Mouse (Mus musculus): ENCODE results near the gene Minos1. TPM values are rescaled to one million over a fixed set of nuclear protein-coding genes. Genes with fewer than 3 reads are reported as not detected.

The Minos1 gene
- polyA plus RNA-seq (2015; fragmentation: Nextera tagmentation; extraction: Ambion mirVana): 589 and 818 TPM in 2 replicates

- H3K4me3 ChIP-seq: peak within 1 kb of the TSS; percentile 71
- H3K27ac ChIP-seq: peak within 1 kb of the TSS; percentile 97
- H3K9me3 ChIP-seq (replicated peaks): no peaks in the 10 kb centered on the region
- H3K9ac ChIP-seq: peak within 1 kb of the TSS; percentile 83
- H3K36me3 ChIP-seq: peaks cover 5% of the 10 kb centered on the region; the same call in 1 of the 2 replicates
- no peaks in the 10 kb centered on the region for H3K27me3 ChIP-seq
- peaks cover 23% of the 10 kb centered on the region for H3K4me1 ChIP-seq (replicated peaks)
- H3K4me2 ChIP-seq: peak within 1 kb of the TSS; percentile 74
- under 1% methylated on average over 60 of the region's 63 CpGs for WGBS
- ATAC-seq (replicated peaks; ENCODE audit: insufficient number of reproducible peaks, insufficient read depth, low FRiP score, low read depth): peak; percentile 94
Measured at GRCm38 (mm10) chr4:139130701-139131549, at the start of gene Minos1. Minos1 (minus strand) TSS chr4:139131113.

- Histone ChIP-seq H3K4me1 (replicated peaks) (peaks cover 5% of the 10 kb centered on the region; the same call in 1 of the 2 replicates), H3K4me3 (no peak overlapping the region), H3K9ac (no peak overlapping the region), H3K4me2 (no peak overlapping the region), H3K36me3 (no peaks in the 10 kb centered on the region), H3K9me3 (replicated peaks) (no peaks in the 10 kb centered on the region), H3K27ac (no peak overlapping the region), H3K27me3 (no peaks in the 10 kb centered on the region)
- peak; percentile 75 for ATAC-seq (replicated peaks; ENCODE audit: insufficient number of reproducible peaks, insufficient read depth, low FRiP score, low read depth)
- 48% methylated on average over 17 of the region's 17 CpGs for WGBS
Measured at GRCm38 (mm10) chr4:139179731-139180625, 49.1 kb upstream of the Minos1 start.

- Histone ChIP-seq H3K4me3 (no peak overlapping the region), H3K27me3 (no peaks in the 10 kb centered on the region), H3K27ac (no peak overlapping the region), H3K9me3 (replicated peaks) (no peaks in the 10 kb centered on the region), H3K4me1 (replicated peaks) (peaks cover 5% of the 10 kb centered on the region; the same call in 1 of the 2 replicates), H3K36me3 (no peaks in the 10 kb centered on the region), H3K4me2 (no peak overlapping the region), H3K9ac (no peak overlapping the region)
- WGBS: 86% methylated on average over 2 of the region's 2 CpGs
- ATAC-seq (replicated peaks; ENCODE audit: insufficient number of reproducible peaks, insufficient read depth, low FRiP score, low read depth): no peak
Measured at GRCm38 (mm10) chr4:139179218-139179617, 48.3 kb upstream of the Minos1 start.

- no peak overlapping the region for H3K4me3 ChIP-seq
- H3K4me2 ChIP-seq: no peak overlapping the region
- H3K9ac ChIP-seq: no peak overlapping the region
- 94% methylated on average over 11 of the region's 11 CpGs for WGBS
- H3K4me1 ChIP-seq (replicated peaks): peaks cover 5% of the 10 kb centered on the region; the same call in 1 of the 2 replicates
- no peak for ATAC-seq (replicated peaks; ENCODE audit: insufficient number of reproducible peaks, insufficient read depth, low FRiP score, low read depth)
- no peaks in the 10 kb centered on the region for H3K9me3 ChIP-seq (replicated peaks)
- H3K27ac ChIP-seq: no peak overlapping the region
- no peaks in the 10 kb centered on the region for H3K36me3 ChIP-seq
- H3K27me3 ChIP-seq: no peaks in the 10 kb centered on the region
Measured at GRCm38 (mm10) chr4:139178377-139178776, 47.5 kb upstream of the Minos1 start.

GRCm38 (mm10) chr4:139177921-139178320 lies 47.0 kb upstream of the Minos1 start:
- H3K4me3 ChIP-seq: no peak overlapping the region
- H3K27ac ChIP-seq: no peak overlapping the region
- peaks cover 5% of the 10 kb centered on the region; the same call in 1 of the 2 replicates for H3K4me1 ChIP-seq (replicated peaks)
- WGBS: 92% methylated on average over 3 of the region's 3 CpGs
- no peaks in the 10 kb centered on the region for H3K27me3 ChIP-seq
- no peak overlapping the region for H3K4me2 ChIP-seq
- no peaks in the 10 kb centered on the region for H3K36me3 ChIP-seq
- no peak for ATAC-seq (replicated peaks; ENCODE audit: insufficient number of reproducible peaks, insufficient read depth, low FRiP score, low read depth)
- H3K9ac ChIP-seq: no peak overlapping the region
- H3K9me3 ChIP-seq (replicated peaks): no peaks in the 10 kb centered on the region

- no peak overlapping the region for H3K4me3 ChIP-seq
- WGBS: 55% methylated on average over 6 of the region's 6 CpGs
- no peaks in the 10 kb centered on the region for H3K27me3 ChIP-seq
- 0 out of 2 replicates have a peak overlapping the region, but pooled peaks have one; percentile 2 for H3K27ac ChIP-seq
- ATAC-seq (replicated peaks; ENCODE audit: insufficient number of reproducible peaks, insufficient read depth, low FRiP score, low read depth): no peak
- no peaks in the 10 kb centered on the region for H3K36me3 ChIP-seq
- H3K9ac ChIP-seq: no peak overlapping the region
- H3K4me2 ChIP-seq: peak overlapping the region; percentile 20; the same call in 1 of the 2 replicates
- peaks cover 5% of the 10 kb centered on the region; the same call in 1 of the 2 replicates for H3K4me1 ChIP-seq (replicated peaks)
- no peaks in the 10 kb centered on the region for H3K9me3 ChIP-seq (replicated peaks)
Measured at GRCm38 (mm10) chr4:139176023-139176422, 45.1 kb upstream of the Minos1 start.

GRCm38 (mm10) chr4:139175061-139175971 lies 44.4 kb upstream of the Minos1 start:
- Histone ChIP-seq H3K4me1 (replicated peaks) (peaks cover 4% of the 10 kb centered on the region; the same call in 1 of the 2 replicates), H3K4me2 (peak overlapping the region; percentile 20; the same call in 1 of the 2 replicates), H3K36me3 (no peaks in the 10 kb centered on the region), H3K27ac (0 out of 2 replicates have a peak overlapping the region, but pooled peaks have one; percentile 2), H3K9me3 (replicated peaks) (no peaks in the 10 kb centered on the region), H3K9ac (no peak overlapping the region), H3K4me3 (no peak overlapping the region), H3K27me3 (no peaks in the 10 kb centered on the region)
- 55% methylated on average over 20 of the region's 20 CpGs for WGBS
- ATAC-seq (replicated peaks; ENCODE audit: insufficient number of reproducible peaks, insufficient read depth, low FRiP score, low read depth): 0 out of 2 replicates have a peak, but pooled peaks have one; percentile 18

- no peak for ATAC-seq (replicated peaks; ENCODE audit: insufficient number of reproducible peaks, insufficient read depth, low FRiP score, low read depth)
- Histone ChIP-seq H3K9me3 (replicated peaks) (no peaks in the 10 kb centered on the region), H3K4me2 (no peak overlapping the region), H3K4me3 (no peak overlapping the region), H3K27ac (0 out of 2 replicates have a peak overlapping the region, but pooled peaks have one; percentile 7), H3K36me3 (no peaks in the 10 kb centered on the region), H3K4me1 (replicated peaks) (peaks cover 5% of the 10 kb centered on the region), H3K27me3 (no peaks in the 10 kb centered on the region), H3K9ac (no peak overlapping the region)
- 72% methylated on average over 12 of the region's 12 CpGs for WGBS
Measured at GRCm38 (mm10) chr4:139169748-139170279, 38.9 kb upstream of the Minos1 start.

GRCm38 (mm10) chr4:139168985-139169747 lies 38.3 kb upstream of the Minos1 start:
- Histone ChIP-seq H3K36me3 (no peaks in the 10 kb centered on the region), H3K9me3 (replicated peaks) (no peaks in the 10 kb centered on the region), H3K4me3 (no peak overlapping the region), H3K4me1 (replicated peaks) (peaks cover 5% of the 10 kb centered on the region), H3K4me2 (no peak overlapping the region), H3K9ac (no peak overlapping the region), H3K27me3 (no peaks in the 10 kb centered on the region), H3K27ac (no peak overlapping the region)
- 66% methylated on average over 15 of the region's 15 CpGs for WGBS
- no peak for ATAC-seq (replicated peaks; ENCODE audit: insufficient number of reproducible peaks, insufficient read depth, low FRiP score, low read depth)
